Mouse (Mus musculus): ENCODE results near the gene Kat6b. TPM values are rescaled to one million over a fixed set of nuclear protein-coding genes. Genes with fewer than 3 reads are reported as not detected.

Gene Kat6b
- polyA plus RNA-seq, 1 experiment from 2014 or later = 25.7 TPM

GRCm38 (mm10) chr14:21489116-21489485 lies 7.9 kb downstream of the Kat6b start:
- Histone ChIP-seq H3K9me3 (ENCODE audit: control insufficient read depth, low read length) (no peaks in the 10 kb centered on the region), H3K4me2 (replicated peaks) (no peak overlapping the region), H3K27me3 (ENCODE audit: control insufficient read depth, insufficient read depth, low read length) (no peaks in the 10 kb centered on the region), H3K36me3 (replicated peaks; ENCODE audit: control insufficient read depth, insufficient read depth) (no peaks in the 10 kb centered on the region), H3K4me1 (replicated peaks; ENCODE audit: control insufficient read depth, insufficient read depth, low read length) (no peaks in the 10 kb centered on the region), H3K4me3 (replicated peaks; ENCODE audit: low read length) (no peak overlapping the region), H3K9ac (no peak overlapping the region), H3K27ac (no peak overlapping the region)
- no peak for DNase-seq (ENCODE audit: low spot score)
- ATAC-seq (ENCODE audit: low FRiP score) = no peak
- WGBS = 49% methylated on average over 3 of the region's 3 CpGs

- Histone ChIP-seq H3K27ac (no peak overlapping the region), H3K4me1 (replicated peaks; ENCODE audit: control insufficient read depth, insufficient read depth, low read length) (no peaks in the 10 kb centered on the region), H3K9me3 (ENCODE audit: control insufficient read depth, low read length) (no peaks in the 10 kb centered on the region), H3K36me3 (replicated peaks; ENCODE audit: control insufficient read depth, insufficient read depth) (no peaks in the 10 kb centered on the region), H3K4me3 (replicated peaks; ENCODE audit: low read length) (no peak overlapping the region), H3K4me2 (replicated peaks) (no peak overlapping the region), H3K9ac (no peak overlapping the region), H3K27me3 (ENCODE audit: control insufficient read depth, insufficient read depth, low read length) (no peaks in the 10 kb centered on the region)
- WGBS = 76% methylated on average over 4 of the region's 4 CpGs
- DNase-seq (ENCODE audit: low spot score) (no peak), ATAC-seq (ENCODE audit: low FRiP score) (no peak)
These were observed 8.9 kb downstream of the Kat6b start for GRCm38 (mm10) chr14:21490141-21490540.

GRCm38 (mm10) chr14:21498361-21498996 lies 17.2 kb downstream of the Kat6b start:
- no peaks in the 10 kb centered on the region for H3K27me3 ChIP-seq (ENCODE audit: control insufficient read depth, insufficient read depth, low read length)
- peaks cover 24% of the 10 kb centered on the region for H3K4me1 ChIP-seq (replicated peaks; ENCODE audit: control insufficient read depth, insufficient read depth, low read length)
- peak overlapping the region; percentile 93 for H3K9ac ChIP-seq
- peak overlapping the region; percentile 88 for H3K4me2 ChIP-seq (replicated peaks)
- H3K27ac ChIP-seq = peak overlapping the region; percentile 99
- peak; percentile 37 for DNase-seq (ENCODE audit: low spot score)
- peak overlapping the region; percentile 87 for H3K4me3 ChIP-seq (replicated peaks; ENCODE audit: low read length)
- no peaks in the 10 kb centered on the region for H3K36me3 ChIP-seq (replicated peaks; ENCODE audit: control insufficient read depth, insufficient read depth)
- H3K9me3 ChIP-seq (ENCODE audit: control insufficient read depth, low read length) = no peaks in the 10 kb centered on the region
- no peak for ATAC-seq (ENCODE audit: low FRiP score)
- WGBS = 3% methylated on average over 7 of the region's 7 CpGs

- no peaks in the 10 kb centered on the region for H3K36me3 ChIP-seq (replicated peaks; ENCODE audit: control insufficient read depth, insufficient read depth)
- peak; percentile 41 for DNase-seq (ENCODE audit: low spot score)
- peak overlapping the region; percentile 99 for H3K27ac ChIP-seq
- ATAC-seq (ENCODE audit: low FRiP score) = no peak
- H3K27me3 ChIP-seq (ENCODE audit: control insufficient read depth, insufficient read depth, low read length) = no peaks in the 10 kb centered on the region
- peak overlapping the region; percentile 87 for H3K4me3 ChIP-seq (replicated peaks; ENCODE audit: low read length)
- WGBS = 0% methylated on average over 31 of the region's 33 CpGs
- H3K9me3 ChIP-seq (ENCODE audit: control insufficient read depth, low read length) = no peaks in the 10 kb centered on the region
- peak overlapping the region; percentile 88 for H3K4me2 ChIP-seq (replicated peaks)
- peak overlapping the region; percentile 93 for H3K9ac ChIP-seq
- H3K4me1 ChIP-seq (replicated peaks; ENCODE audit: control insufficient read depth, insufficient read depth, low read length) = peaks cover 24% of the 10 kb centered on the region
These were observed 17.9 kb downstream of the Kat6b start for GRCm38 (mm10) chr14:21499011-21499581.

- H3K27me3 ChIP-seq (ENCODE audit: control insufficient read depth, insufficient read depth, low read length) = no peaks in the 10 kb centered on the region
- WGBS = under 1% methylated on average over 24 of the region's 57 CpGs
- DNase-seq (ENCODE audit: low spot score) = peak; percentile 72
These were observed 18.5 kb downstream of the Kat6b start for GRCm38 (mm10) chr14:21499631-21500153.

GRCm38 (mm10) chr14:21500154-21501047 lies 19.2 kb downstream of the Kat6b start:
- H3K9me3 ChIP-seq (ENCODE audit: control insufficient read depth, low read length) = no peaks in the 10 kb centered on the region
- no peaks in the 10 kb centered on the region for H3K27me3 ChIP-seq (ENCODE audit: control insufficient read depth, insufficient read depth, low read length)
- peak; percentile 97 for ATAC-seq (ENCODE audit: low FRiP score)
- peak; percentile 99 for DNase-seq (ENCODE audit: low spot score)
- peak overlapping the region; percentile 88 for H3K4me2 ChIP-seq (replicated peaks)
- peaks cover 24% of the 10 kb centered on the region for H3K4me1 ChIP-seq (replicated peaks; ENCODE audit: control insufficient read depth, insufficient read depth, low read length)
- peak overlapping the region; percentile 99 for H3K27ac ChIP-seq
- no peaks in the 10 kb centered on the region for H3K36me3 ChIP-seq (replicated peaks; ENCODE audit: control insufficient read depth, insufficient read depth)
- peak overlapping the region; percentile 87 for H3K4me3 ChIP-seq (replicated peaks; ENCODE audit: low read length)
- peak overlapping the region; percentile 93 for H3K9ac ChIP-seq
- under 1% methylated on average over 73 of the region's 75 CpGs for WGBS

More at GRCm38 (mm10) chr14:21499631-21500153, 18.5 kb downstream of the Kat6b start:
- no peaks in the 10 kb centered on the region for H3K36me3 ChIP-seq (replicated peaks; ENCODE audit: control insufficient read depth, insufficient read depth)
- peak overlapping the region; percentile 88 for H3K4me2 ChIP-seq (replicated peaks)
- peak overlapping the region; percentile 93 for H3K9ac ChIP-seq
- peak overlapping the region; percentile 99 for H3K27ac ChIP-seq
- H3K4me3 ChIP-seq (replicated peaks; ENCODE audit: low read length) = peak overlapping the region; percentile 87
- H3K9me3 ChIP-seq (ENCODE audit: control insufficient read depth, low read length) = no peaks in the 10 kb centered on the region
- peak; percentile 9 for ATAC-seq (ENCODE audit: low FRiP score)
- H3K4me1 ChIP-seq (replicated peaks; ENCODE audit: control insufficient read depth, insufficient read depth, low read length) = peaks cover 24% of the 10 kb centered on the region

GRCm38 (mm10) chr14:21501048-21501657 lies 19.9 kb downstream of the Kat6b start:
- peak; percentile 12 for ATAC-seq (ENCODE audit: low FRiP score)
- peak; percentile 83 for DNase-seq (ENCODE audit: low spot score)
- Histone ChIP-seq H3K27me3 (ENCODE audit: control insufficient read depth, insufficient read depth, low read length) (no peaks in the 10 kb centered on the region), H3K4me2 (replicated peaks) (peak overlapping the region; percentile 54), H3K36me3 (replicated peaks; ENCODE audit: control insufficient read depth, insufficient read depth) (no peaks in the 10 kb centered on the region), H3K4me3 (replicated peaks; ENCODE audit: low read length) (peak overlapping the region; percentile 87), H3K9me3 (ENCODE audit: control insufficient read depth, low read length) (no peaks in the 10 kb centered on the region), H3K9ac (peak overlapping the region; percentile 84), H3K27ac (peak overlapping the region; percentile 99), H3K4me1 (replicated peaks; ENCODE audit: control insufficient read depth, insufficient read depth, low read length) (peaks cover 24% of the 10 kb centered on the region)
- under 1% methylated on average over 32 of the region's 38 CpGs for WGBS

- 84% methylated on average over 4 of the region's 4 CpGs for WGBS
- Histone ChIP-seq H3K9me3 (ENCODE audit: control insufficient read depth, low read length) (no peaks in the 10 kb centered on the region), H3K4me2 (replicated peaks) (no peak overlapping the region), H3K27me3 (ENCODE audit: control insufficient read depth, insufficient read depth, low read length) (no peaks in the 10 kb centered on the region), H3K9ac (no peak overlapping the region), H3K4me3 (replicated peaks; ENCODE audit: low read length) (no peak overlapping the region), H3K36me3 (replicated peaks; ENCODE audit: control insufficient read depth, insufficient read depth) (no peaks in the 10 kb centered on the region), H3K27ac (no peak overlapping the region), H3K4me1 (replicated peaks; ENCODE audit: control insufficient read depth, insufficient read depth, low read length) (peaks cover 18% of the 10 kb centered on the region)
- DNase-seq (ENCODE audit: low spot score) (no peak), ATAC-seq (ENCODE audit: low FRiP score) (no peak)
These were observed 23.8 kb downstream of the Kat6b start for GRCm38 (mm10) chr14:21505036-21505435.
